ENCODE assay signal across 1 mouse cellular context in the genomic region with DNA sequence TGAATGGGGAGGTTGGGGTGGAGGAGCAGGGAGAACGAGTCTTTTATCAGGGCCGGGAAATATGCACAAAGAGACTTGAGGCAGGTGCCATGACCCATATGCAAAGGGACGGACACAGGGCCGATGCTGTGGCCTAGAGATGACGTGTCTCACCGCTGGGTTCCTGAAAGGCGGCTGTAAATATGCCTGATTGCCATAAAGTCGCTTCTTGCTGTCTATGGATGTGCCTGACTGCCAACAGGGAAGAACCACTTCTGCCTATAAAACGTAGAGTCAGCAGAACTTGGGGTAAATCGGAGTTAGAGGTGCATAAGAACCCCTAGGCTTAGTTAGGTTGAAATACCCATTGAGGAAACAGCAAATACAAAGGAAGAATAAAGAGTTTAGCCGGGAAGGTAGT.
A peak's percentile ranks its signal among the peaks of the same experiment; 100 is the strongest.
TF ChIP-seq lines count a peak whose summit lies in the region.

No protein-coding gene starts in this region.

TF ChIP-seq in CH12.LX, 34 proteins besides CTCF, POLR2A, EP300 and RAD21:
- TF ChIP-seq ETS1 (conservative IDR thresholded peaks at IDR 0.05; ENCODE audit: low read depth, low read length) (no peak), BHLHE40 (IDR thresholded peaks at IDR 0.05; ENCODE audit: low read depth, low read length) (peak; percentile 26; the same call in 1 of the 2 replicates), HCFC1 (IDR thresholded peaks at IDR 0.05; ENCODE audit: low read depth, low read length) (peak; percentile 73), MYC (IDR thresholded peaks at IDR 0.05; ENCODE audit: low read depth, low read length) (peak; percentile 32; the same call in 1 of the 2 replicates), TBP (conservative IDR thresholded peaks at IDR 0.05; ENCODE audit: low read depth, low read length) (peak; percentile 82), TCF12 (IDR thresholded peaks at IDR 0.05; ENCODE audit: low read depth, low read length) (0 out of 2 replicates have a peak, but pooled peaks have one; percentile 46), USF2 (conservative IDR thresholded peaks at IDR 0.05; ENCODE audit: low read depth, low read length) (no peak), MAFK (IDR thresholded peaks at IDR 0.05; ENCODE audit: insufficient replicate concordance, low read length) (peak; percentile 92), MAX (IDR thresholded peaks at IDR 0.05; ENCODE audit: low read length) (peak; percentile 96), ELF1 (IDR thresholded peaks at IDR 0.05; ENCODE audit: low read depth, low read length) (peak; percentile 61), SIN3A (IDR thresholded peaks at IDR 0.05; ENCODE audit: low read length) (no peak)
TF ChIP-seq in CH12.LX: peak in this region for 8.
